Mouse (Mus musculus): ENCODE measurements around the gene Ldhc. TPM values are rescaled to one million over a fixed set of nuclear protein-coding genes. Genes with fewer than 3 reads are reported as not detected.
"Not testable (repeated sequence)": the region's sequence is repeated elsewhere in the genome, so short reads cannot be mapped to it uniquely, and the experiment has no call there.

The Ldhc gene
- polyA plus RNA-seq, 1 experiment from 2014 or later, result 0.11 TPM

DNA sequence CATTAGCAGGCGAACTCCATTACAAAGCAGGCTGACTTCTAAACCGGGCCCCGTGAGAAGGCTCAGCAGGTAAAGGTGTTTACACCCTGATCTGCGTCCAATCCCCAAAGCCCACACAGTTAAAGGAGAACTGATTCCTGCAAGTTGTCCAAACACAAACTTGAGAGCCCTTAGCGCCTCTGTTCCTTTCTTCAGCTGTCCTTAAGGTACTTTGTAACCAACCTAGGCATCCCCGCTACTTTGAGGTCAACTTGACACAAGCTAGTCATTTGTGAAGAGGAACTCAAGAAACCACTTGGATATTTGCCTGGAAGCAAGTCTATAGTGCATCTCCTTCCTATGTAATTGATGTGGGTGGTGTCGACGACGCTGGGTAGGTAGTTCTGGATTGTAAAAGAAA lies 3.6 kb upstream of the Ldhc start:
- Histone ChIP-seq H3K9ac (replicated peaks; ENCODE audit: low read depth) (no peak overlapping the region), H3K4me1 (ENCODE audit: insufficient read depth, low read depth, low read length) (no peaks in the 10 kb centered on the region), H3K4me2 (replicated peaks; ENCODE audit: low read depth, low read length) (no peak overlapping the region), H3K36me3 (ENCODE audit: insufficient read depth, low read length) (peaks cover 3% of the 10 kb centered on the region; the same call in 1 of the 2 replicates), H3K4me3 (ENCODE audit: low read depth, low read length) (no peak overlapping the region), H3K9me3 (ENCODE audit: low read length) (no peaks in the 10 kb centered on the region), H3K27me3 (replicated peaks; ENCODE audit: insufficient read depth, low read length) (no peaks in the 10 kb centered on the region), H3K27ac (ENCODE audit: low read length) (no peak overlapping the region)
- 61% methylated on average over 9 of the region's 9 CpGs for WGBS
- TF ChIP-seq CTCF (IDR thresholded peaks at IDR 0.05) (no peak), EP300 (IDR thresholded peaks at IDR 0.05) (no peak)
- ATAC-seq (no peak), DNase-seq (ENCODE audit: low spot score) (no peak)

DNA sequence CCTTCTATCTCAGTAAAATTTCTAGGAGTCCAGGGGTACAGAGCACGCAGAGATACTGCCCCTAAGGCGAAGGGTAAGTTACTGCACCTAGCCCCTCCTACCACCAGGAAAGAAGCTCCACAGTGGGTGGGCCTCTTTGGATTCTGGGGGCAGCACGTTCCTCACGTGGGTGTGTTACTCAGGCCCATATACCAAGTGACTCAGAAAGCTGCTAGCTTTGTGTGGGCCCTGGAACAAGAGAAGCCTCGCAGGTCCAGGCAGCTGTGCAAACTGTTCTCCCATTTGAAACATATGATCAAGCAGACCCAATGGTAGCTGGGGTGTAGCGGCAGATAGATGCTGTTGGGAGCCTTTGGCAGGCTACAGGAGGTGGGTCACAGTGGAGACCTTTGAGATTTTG lies 2.0 kb upstream of the Ldhc start:
- no peak for DNase-seq (ENCODE audit: low spot score)
- Histone ChIP-seq H3K27me3 (replicated peaks; ENCODE audit: insufficient read depth, low read length) (no peaks in the 10 kb centered on the region), H3K4me3 (ENCODE audit: low read depth, low read length) (no peak overlapping the region), H3K36me3 (ENCODE audit: insufficient read depth, low read length) (peaks cover 3% of the 10 kb centered on the region; the same call in 1 of the 2 replicates), H3K27ac (ENCODE audit: low read length) (no peak overlapping the region), H3K9me3 (ENCODE audit: low read length) (no peaks in the 10 kb centered on the region), H3K4me2 (replicated peaks; ENCODE audit: low read depth, low read length) (no peak overlapping the region), H3K4me1 (ENCODE audit: insufficient read depth, low read depth, low read length) (no peaks in the 10 kb centered on the region), H3K9ac (replicated peaks; ENCODE audit: low read depth) (no peak overlapping the region)
- 55% methylated on average over 6 of the region's 6 CpGs for whole genome bisulfite sequencing
- ATAC-seq, result no peak
- TF ChIP-seq EP300 (IDR thresholded peaks at IDR 0.05), result no peak
- no peak for TF ChIP-seq CTCF (IDR thresholded peaks at IDR 0.05)

DNA sequence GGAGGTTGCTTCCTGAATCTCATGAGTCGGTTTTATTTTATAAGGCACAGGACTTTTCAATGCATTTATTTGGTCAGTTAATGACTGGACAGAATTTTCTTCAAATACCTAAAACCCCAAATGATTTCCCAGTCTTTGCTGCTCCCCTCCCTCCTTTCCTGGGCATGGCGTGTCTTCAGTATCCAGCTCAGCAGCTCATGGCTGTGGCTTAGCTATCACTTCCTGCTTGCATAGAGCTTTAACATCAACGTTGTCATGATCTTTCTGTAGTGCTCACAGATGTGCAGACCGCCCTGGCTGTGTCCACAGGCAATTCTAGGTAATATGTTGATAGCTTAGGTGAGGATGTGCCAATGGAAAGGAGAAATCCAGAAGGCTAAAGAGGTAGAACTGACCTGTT lies 11.0 kb downstream of the Ldhc start:
- no peak for ATAC-seq
- no peaks in the 10 kb centered on the region for H3K9me3 ChIP-seq (ENCODE audit: low read length)
- 62% methylated on average over 4 of the region's 4 CpGs for WGBS

DNA sequence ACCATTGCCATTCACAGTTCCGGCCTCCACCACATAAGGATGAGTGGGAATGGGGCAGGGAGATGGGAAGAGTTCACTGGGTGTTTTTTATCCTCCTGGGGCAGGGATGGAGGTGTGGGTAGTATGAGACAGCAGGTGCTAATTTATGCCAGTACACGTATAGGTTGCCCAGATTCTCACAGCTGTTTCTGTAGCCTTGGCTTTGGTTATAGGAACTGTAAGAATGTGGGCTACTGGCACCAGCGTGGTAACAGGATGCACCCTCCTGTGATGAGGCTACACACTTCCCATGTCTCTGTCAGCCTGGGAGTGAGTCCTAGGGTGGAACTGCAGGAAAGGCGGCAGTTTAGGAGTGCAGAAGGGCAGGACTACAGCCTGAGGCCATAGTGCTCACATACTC lies 15.8 kb downstream of the Ldhc start:
- no peak for TF ChIP-seq EP300 (IDR thresholded peaks at IDR 0.05)
- no peak for TF ChIP-seq CTCF (IDR thresholded peaks at IDR 0.05)
- Histone ChIP-seq H3K4me3 (ENCODE audit: low read depth, low read length) (no peak overlapping the region), H3K4me1 (ENCODE audit: insufficient read depth, low read depth, low read length) (no peaks in the 10 kb centered on the region), H3K27ac (ENCODE audit: low read length) (no peak overlapping the region), H3K9me3 (ENCODE audit: low read length) (no peaks in the 10 kb centered on the region), H3K27me3 (replicated peaks; ENCODE audit: insufficient read depth, low read length) (no peaks in the 10 kb centered on the region), H3K4me2 (replicated peaks; ENCODE audit: low read depth, low read length) (no peak overlapping the region), H3K9ac (replicated peaks; ENCODE audit: low read depth) (no peak overlapping the region), H3K36me3 (ENCODE audit: insufficient read depth, low read length) (no peaks in the 10 kb centered on the region)
- no peak for DNase-seq (ENCODE audit: low spot score)
- ATAC-seq, result no peak
- WGBS, result 60% methylated on average over 4 of the region's 4 CpGs

More for the DNA sequence above, 11.0 kb downstream of the Ldhc start:
- no peaks in the 10 kb centered on the region for H3K36me3 ChIP-seq (ENCODE audit: insufficient read depth, low read length)
- TF ChIP-seq EP300 (IDR thresholded peaks at IDR 0.05), result no peak
- no peak for TF ChIP-seq CTCF (IDR thresholded peaks at IDR 0.05)
- no peak overlapping the region for H3K27ac ChIP-seq (ENCODE audit: low read length)
- H3K4me1 ChIP-seq (ENCODE audit: insufficient read depth, low read depth, low read length), result no peaks in the 10 kb centered on the region
- no peaks in the 10 kb centered on the region for H3K27me3 ChIP-seq (replicated peaks; ENCODE audit: insufficient read depth, low read length)
- no peak overlapping the region for H3K9ac ChIP-seq (replicated peaks; ENCODE audit: low read depth)
- no peak overlapping the region for H3K4me3 ChIP-seq (ENCODE audit: low read depth, low read length)
- H3K4me2 ChIP-seq (replicated peaks; ENCODE audit: low read depth, low read length), result no peak overlapping the region
- no peak for DNase-seq (ENCODE audit: low spot score)

DNA sequence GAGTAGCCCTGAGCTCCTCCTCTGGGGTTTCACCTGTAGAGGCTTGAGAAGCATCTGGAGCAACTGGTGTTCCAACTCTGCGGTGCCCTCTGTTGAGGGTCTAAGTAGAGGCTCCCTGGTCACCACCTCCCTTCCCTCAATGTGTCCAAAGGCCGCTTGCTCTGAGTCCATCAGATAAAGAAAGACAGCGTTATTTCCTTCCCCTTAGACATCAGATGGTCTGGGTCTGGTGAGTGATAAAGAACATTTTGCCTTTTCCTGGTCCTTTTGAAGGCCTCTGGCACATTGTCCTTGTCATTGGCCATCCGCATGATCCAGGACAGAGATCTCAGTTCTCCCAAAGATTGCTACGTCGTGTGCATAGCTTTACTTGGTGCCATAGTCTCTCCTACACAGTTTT lies 16.3 kb downstream of the Ldhc start:
- no peak for DNase-seq (ENCODE audit: low spot score)
- Histone ChIP-seq H3K9me3 (ENCODE audit: low read length) (no peaks in the 10 kb centered on the region), H3K27ac (ENCODE audit: low read length) (no peak overlapping the region), H3K4me1 (ENCODE audit: insufficient read depth, low read depth, low read length) (no peaks in the 10 kb centered on the region), H3K4me2 (replicated peaks; ENCODE audit: low read depth, low read length) (no peak overlapping the region), H3K4me3 (ENCODE audit: low read depth, low read length) (no peak overlapping the region), H3K36me3 (ENCODE audit: insufficient read depth, low read length) (no peaks in the 10 kb centered on the region), H3K27me3 (replicated peaks; ENCODE audit: insufficient read depth, low read length) (no peaks in the 10 kb centered on the region), H3K9ac (replicated peaks; ENCODE audit: low read depth) (no peak overlapping the region)
- TF ChIP-seq EP300 (IDR thresholded peaks at IDR 0.05), result no peak
- TF ChIP-seq CTCF (IDR thresholded peaks at IDR 0.05), result no peak
- WGBS, result 79% methylated on average over 6 of the region's 6 CpGs
- ATAC-seq, result no peak

DNA sequence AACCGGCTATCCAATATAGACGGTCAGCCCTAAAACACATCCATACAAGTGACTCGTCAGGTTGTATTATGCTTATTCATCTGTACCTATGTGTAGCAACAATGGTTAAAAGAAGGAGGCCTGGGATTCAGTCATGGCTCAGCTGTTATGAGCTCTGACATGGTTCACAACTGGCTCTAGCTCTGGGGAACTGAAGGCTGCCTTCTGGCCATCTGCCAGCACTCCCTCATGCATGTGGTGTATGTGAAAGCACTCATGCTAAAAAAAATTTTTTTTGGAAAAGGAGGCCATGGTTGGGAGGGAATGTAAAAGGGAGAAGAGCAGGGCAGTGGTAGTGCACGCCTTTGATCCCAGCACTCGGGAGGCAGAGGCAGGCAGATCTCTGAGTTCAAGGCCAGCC lies 18.8 kb downstream of the Ldhc start:
- no peaks in the 10 kb centered on the region for H3K36me3 ChIP-seq (ENCODE audit: insufficient read depth, low read length)
- no peak overlapping the region for H3K4me2 ChIP-seq (replicated peaks; ENCODE audit: low read depth, low read length)
- H3K27ac ChIP-seq (ENCODE audit: low read length), result no peak overlapping the region
- H3K27me3 ChIP-seq (replicated peaks; ENCODE audit: insufficient read depth, low read length), result no peaks in the 10 kb centered on the region
- no peaks in the 10 kb centered on the region for H3K4me1 ChIP-seq (ENCODE audit: insufficient read depth, low read depth, low read length)
- no peak for TF ChIP-seq EP300 (IDR thresholded peaks at IDR 0.05)
- no peak for TF ChIP-seq CTCF (IDR thresholded peaks at IDR 0.05)
- no peak overlapping the region for H3K9ac ChIP-seq (replicated peaks; ENCODE audit: low read depth)
- WGBS, result 93% methylated on average over 5 of the region's 5 CpGs
- no peak for DNase-seq (ENCODE audit: low spot score)
- no peaks in the 10 kb centered on the region for H3K9me3 ChIP-seq (ENCODE audit: low read length)
- no peak for ATAC-seq
- H3K4me3 ChIP-seq (ENCODE audit: low read depth, low read length), result no peak overlapping the region

DNA sequence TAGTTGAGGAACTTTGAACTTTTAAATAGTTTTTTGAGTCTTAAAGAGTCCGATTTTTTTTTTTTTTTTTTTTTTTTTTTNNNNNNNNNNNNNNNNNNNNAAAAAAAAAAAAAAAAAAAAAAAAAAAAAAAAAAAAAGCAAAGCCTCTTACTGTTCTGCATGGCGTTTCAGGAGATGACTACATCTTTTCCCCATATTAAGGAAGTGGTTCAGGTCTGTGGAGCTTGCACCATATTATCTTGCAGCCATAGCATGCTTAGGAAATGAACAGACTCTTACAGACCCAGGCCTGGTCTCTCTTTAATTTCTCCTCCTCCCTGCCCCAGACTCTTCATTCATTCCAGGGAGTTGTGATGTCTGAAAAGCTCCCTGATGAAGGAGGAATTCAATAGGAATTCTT lies 20.0 kb downstream of the Ldhc start:
- Histone ChIP-seq H3K27me3 (replicated peaks; ENCODE audit: insufficient read depth, low read length) (no peaks in the 10 kb centered on the region), H3K27ac (ENCODE audit: low read length) (no peak overlapping the region), H3K36me3 (ENCODE audit: insufficient read depth, low read length) (no peaks in the 10 kb centered on the region), H3K9ac (replicated peaks; ENCODE audit: low read depth) (no peak overlapping the region), H3K4me1 (ENCODE audit: insufficient read depth, low read depth, low read length) (no peaks in the 10 kb centered on the region), H3K4me3 (ENCODE audit: low read depth, low read length) (no peak overlapping the region), H3K4me2 (replicated peaks; ENCODE audit: low read depth, low read length) (no peak overlapping the region), H3K9me3 (ENCODE audit: low read length) (no peaks in the 10 kb centered on the region)
- no peak for ATAC-seq
- TF ChIP-seq CTCF (IDR thresholded peaks at IDR 0.05) (no peak), EP300 (IDR thresholded peaks at IDR 0.05) (no peak)
- no peak for DNase-seq (ENCODE audit: low spot score)
- 76% methylated on average over 2 of the region's 2 CpGs for WGBS

DNA sequence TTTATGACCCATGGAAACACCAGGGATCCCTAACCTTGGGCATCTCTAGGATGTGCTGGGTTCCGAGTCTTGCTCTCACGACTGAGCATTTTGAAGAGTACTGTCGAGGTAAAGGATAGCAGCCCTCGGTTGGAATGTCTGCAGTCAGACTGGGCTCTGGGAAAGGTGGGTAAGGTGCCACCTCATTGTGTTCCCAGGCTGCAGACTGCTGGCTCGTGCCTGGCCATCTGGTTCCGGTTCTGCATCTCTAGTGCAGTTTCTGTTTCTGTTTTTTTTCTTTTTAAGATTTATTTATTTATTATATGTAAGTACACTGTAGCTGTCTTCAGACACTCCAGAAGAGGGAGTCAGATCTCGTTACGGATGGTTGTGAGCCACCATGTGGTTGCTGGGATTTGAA lies 20.9 kb downstream of the Ldhc start:
- H3K4me2 ChIP-seq (replicated peaks; ENCODE audit: low read depth, low read length); H3K9ac ChIP-seq (replicated peaks; ENCODE audit: low read depth); ATAC-seq; H3K27me3 ChIP-seq (replicated peaks; ENCODE audit: insufficient read depth, low read length); H3K36me3 ChIP-seq (ENCODE audit: insufficient read depth, low read length); H3K9me3 ChIP-seq (ENCODE audit: low read length); H3K27ac ChIP-seq (ENCODE audit: low read length); H3K4me1 ChIP-seq (ENCODE audit: insufficient read depth, low read depth, low read length); DNase-seq (ENCODE audit: low spot score); H3K4me3 ChIP-seq (ENCODE audit: low read depth, low read length): not testable (repeated sequence)
- WGBS, result 81% methylated on average over 6 of the region's 8 CpGs
